Mouse (Mus musculus): Measurements from ENCODE around the gene Adcy5.

DNA sequence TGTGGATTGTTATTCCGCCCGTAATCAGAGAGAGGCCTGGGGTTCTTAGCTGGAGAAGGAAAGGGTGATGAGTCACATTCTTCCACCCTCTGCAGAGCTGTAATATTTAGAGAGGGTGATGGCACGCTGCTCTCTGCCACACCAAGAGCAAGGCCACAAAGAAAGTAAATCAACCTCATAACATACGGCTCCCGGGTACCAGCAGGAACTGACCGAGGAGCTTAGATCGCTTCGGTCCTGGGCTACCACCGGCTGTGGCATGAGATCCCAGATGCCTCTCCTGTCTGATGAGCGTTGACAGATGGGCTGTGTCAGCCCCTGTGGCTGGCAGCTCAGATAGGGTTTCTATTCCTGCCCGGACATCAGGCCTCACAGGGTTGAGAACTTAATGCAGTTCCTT lies 101.3 kb downstream of the Adcy5 start:
- TF ChIP-seq REST (IDR thresholded peaks at IDR 0.05; ENCODE audit: insufficient read depth, insufficient read length), result no peak
- no peak for TF ChIP-seq POLR2A (IDR thresholded peaks at IDR 0.05; ENCODE audit: insufficient read length, low read depth)
- TF ChIP-seq TCF12 (IDR thresholded peaks at IDR 0.05; ENCODE audit: insufficient read depth, poor library complexity, severe bottlenecking), result no peak
- TF ChIP-seq USF1 (IDR thresholded peaks at IDR 0.05; ENCODE audit: low read depth), result no peak
